Mouse (Mus musculus): ENCODE measurements around the gene Fam19a3.

Gene Fam19a3

GRCm38 (mm10) chr3:104765021-104765420, 16.6 kb downstream of the Fam19a3 start:
- peak in 1 of 2 experiments; percentile 58 for DNase-seq (ENCODE audit: low spot score in 2 of 2)

- DNase-seq (ENCODE audit: low spot score in 2 of 2) = peak in 1 of 2 experiments; percentile 48
Observed at GRCm38 (mm10) chr3:104762103-104762863, 19.4 kb downstream of the Fam19a3 start.

- DNase-seq (ENCODE audit: low spot score in 2 of 2) = no peak
Observed at GRCm38 (mm10) chr3:104758869-104759268, 22.8 kb downstream of the Fam19a3 start.

GRCm38 (mm10) chr3:104758406-104758805, 23.2 kb downstream of the Fam19a3 start:
- peak; percentile 53 to 80 for DNase-seq (ENCODE audit: low spot score in 2 of 2)

GRCm38 (mm10) chr3:104752845-104753244, 28.8 kb downstream of the Fam19a3 start:
- peak in 1 of 2 experiments; percentile 60 for DNase-seq (ENCODE audit: low spot score in 2 of 2)

GRCm38 (mm10) chr3:104743864-104744263, 37.8 kb downstream of the Fam19a3 start:
- no peak for DNase-seq (ENCODE audit: low spot score in 2 of 2)

GRCm38 (mm10) chr3:104743161-104743560, 38.5 kb downstream of the Fam19a3 start:
- no peak for DNase-seq (ENCODE audit: low spot score in 2 of 2)

GRCm38 (mm10) chr3:104741954-104742353, 39.7 kb downstream of the Fam19a3 start:
- no peak for DNase-seq (ENCODE audit: low spot score in 2 of 2)

- no peak for DNase-seq (ENCODE audit: low spot score in 2 of 2)
Observed at GRCm38 (mm10) chr3:104734654-104735053, 47.0 kb downstream of the Fam19a3 start.

GRCm38 (mm10) chr3:104732907-104733306, 48.7 kb downstream of the Fam19a3 start:
- no peak for DNase-seq (ENCODE audit: low spot score in 2 of 2)

GRCm38 (mm10) chr3:104729270-104729839, 52.3 kb downstream of the Fam19a3 start:
- DNase-seq (ENCODE audit: low spot score in 2 of 2) = no peak
